Mouse (Mus musculus): ENCODE results near the gene Ddx19a.

DNA sequence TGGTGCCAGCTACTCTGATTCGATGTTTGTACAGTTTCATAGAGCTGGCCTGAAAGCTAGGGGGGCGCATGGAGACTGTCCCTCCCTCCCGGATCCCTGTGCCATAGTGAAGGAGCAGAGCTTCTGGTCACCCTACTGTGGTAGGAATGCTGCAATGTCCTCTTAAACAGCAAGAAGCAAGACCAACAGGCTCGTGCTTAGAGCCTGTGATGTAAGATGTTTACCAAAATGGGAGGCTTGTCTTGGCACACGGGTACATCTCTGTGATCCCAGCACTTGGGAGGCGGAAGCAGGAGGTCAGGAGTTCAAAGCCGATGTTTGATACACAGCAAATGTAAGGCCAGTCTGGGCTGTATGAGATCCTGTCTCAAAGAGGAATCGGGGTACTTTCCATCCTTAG, 31.0 kb downstream of the Ddx19a start:
- no peak for TF ChIP-seq CTCF (IDR thresholded peaks at IDR 0.05; ENCODE audit: extremely low read depth, insufficient read depth, low read length)
- TF ChIP-seq POLR2A (IDR thresholded peaks at IDR 0.05; ENCODE audit: extremely low read depth, insufficient read depth, low read length), result no peak
